Mouse (Mus musculus) liver, embryonic 14.5 days (tissue): ENCODE results near the gene Mgat2.

Experiments used
- CTCF ChIP-seq: IDR thresholded peaks from 2 replicates; pipeline ENCODE4 v1.5.1; 2016; ENCODE audit warnings: antibody characterized with exemption, low read depth, control low read depth
- EP300 ChIP-seq: IDR thresholded peaks from 2 replicates; pipeline ENCODE4 v1.6.1; 2016; ENCODE audit warnings: antibody characterized with exemption, low read depth

GRCm38 (mm10) chr12:69207926-69208325 lies 24.0 kb downstream of the Mgat2 start:
- TF ChIP-seq CTCF (no peak), EP300 (no peak)
